Mouse (Mus musculus): ENCODE results near the gene Nhsl1. TPM values are rescaled to one million over a fixed set of nuclear protein-coding genes. Genes with fewer than 3 reads are reported as not detected.

Nhsl1 gene
- total RNA-seq, 2 experiments from 2014 or later, result 2.9 to 3.1 TPM

- no peak for DNase-seq (ENCODE audit: low spot score in 2 of 2)
Observed at GRCm38 (mm10) chr10:18394270-18394669, 75.5 kb downstream of the Nhsl1 start.

DNA sequence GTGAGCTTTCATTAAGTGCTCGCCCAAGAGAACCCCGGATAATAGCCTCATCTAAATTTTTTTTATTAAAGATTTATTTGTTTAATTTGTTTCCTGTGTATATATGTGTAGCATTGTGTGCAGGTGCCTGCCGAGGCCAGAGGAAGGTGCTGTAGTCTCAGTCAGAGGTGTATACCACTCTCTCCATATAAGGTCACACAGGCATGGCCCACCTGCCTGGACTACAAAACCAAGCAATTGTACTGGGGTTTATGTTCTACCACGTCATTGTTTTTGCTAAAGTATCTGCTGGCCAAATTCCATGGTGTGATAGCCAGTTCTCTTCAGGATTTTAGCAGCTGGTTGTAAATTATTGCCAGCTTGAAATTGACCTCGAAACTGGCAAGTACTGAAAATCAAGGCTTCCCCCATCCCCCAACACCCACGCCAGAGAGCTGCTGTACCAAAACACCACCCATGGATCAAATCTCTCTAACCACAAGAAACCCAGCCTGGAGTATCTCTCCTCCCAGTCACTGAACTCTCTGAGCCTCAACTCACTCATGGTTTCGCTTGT lies 81.4 kb downstream of the Nhsl1 start:
- no peak for DNase-seq (ENCODE audit: low spot score in 2 of 2)

DNA sequence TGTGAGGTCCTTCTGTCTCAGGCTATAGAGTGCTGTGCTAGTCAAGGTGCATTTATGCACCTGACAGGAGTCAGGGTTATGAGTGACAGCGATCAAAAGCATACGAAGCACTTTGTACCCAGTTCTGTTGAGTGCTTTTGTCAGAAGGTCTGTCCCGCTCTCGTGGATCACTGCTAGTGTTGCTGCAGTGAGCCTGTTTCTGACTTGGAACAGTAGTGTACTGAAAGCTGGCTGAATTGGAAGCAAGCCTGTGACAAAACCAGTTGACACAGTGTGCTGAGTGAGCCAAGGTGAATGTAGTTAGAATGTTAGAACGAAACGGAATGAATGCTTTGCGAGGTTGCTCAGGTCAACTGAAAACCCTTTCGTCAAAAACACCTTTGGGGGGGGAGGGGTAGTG lies 82.2 kb downstream of the Nhsl1 start:
- DNase-seq (ENCODE audit: low spot score in 2 of 2), result no peak

GRCm38 (mm10) chr10:18403992-18404391 lies 85.2 kb downstream of the Nhsl1 start:
- no peak for DNase-seq (ENCODE audit: low spot score in 2 of 2)

DNA sequence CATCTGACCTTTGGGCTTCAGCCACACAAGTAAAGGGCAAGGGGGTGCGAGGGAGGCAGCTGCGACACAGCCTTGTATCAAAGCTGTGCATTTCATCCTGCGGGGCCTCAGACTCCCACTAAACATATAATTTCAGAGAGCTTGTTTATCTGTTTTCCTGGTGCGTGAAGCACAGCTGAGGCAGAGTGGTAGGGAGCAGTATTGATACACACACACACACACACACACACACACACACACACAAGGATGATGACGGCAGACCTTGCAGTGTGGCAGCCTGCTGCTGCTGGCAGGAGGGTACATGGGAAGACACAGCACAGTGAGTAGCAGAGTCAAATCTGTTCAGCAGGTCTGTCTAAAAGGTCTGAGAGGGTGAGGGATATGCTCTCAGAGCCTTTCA lies 85.9 kb downstream of the Nhsl1 start:
- no peak for DNase-seq (ENCODE audit: low spot score in 2 of 2)

DNA sequence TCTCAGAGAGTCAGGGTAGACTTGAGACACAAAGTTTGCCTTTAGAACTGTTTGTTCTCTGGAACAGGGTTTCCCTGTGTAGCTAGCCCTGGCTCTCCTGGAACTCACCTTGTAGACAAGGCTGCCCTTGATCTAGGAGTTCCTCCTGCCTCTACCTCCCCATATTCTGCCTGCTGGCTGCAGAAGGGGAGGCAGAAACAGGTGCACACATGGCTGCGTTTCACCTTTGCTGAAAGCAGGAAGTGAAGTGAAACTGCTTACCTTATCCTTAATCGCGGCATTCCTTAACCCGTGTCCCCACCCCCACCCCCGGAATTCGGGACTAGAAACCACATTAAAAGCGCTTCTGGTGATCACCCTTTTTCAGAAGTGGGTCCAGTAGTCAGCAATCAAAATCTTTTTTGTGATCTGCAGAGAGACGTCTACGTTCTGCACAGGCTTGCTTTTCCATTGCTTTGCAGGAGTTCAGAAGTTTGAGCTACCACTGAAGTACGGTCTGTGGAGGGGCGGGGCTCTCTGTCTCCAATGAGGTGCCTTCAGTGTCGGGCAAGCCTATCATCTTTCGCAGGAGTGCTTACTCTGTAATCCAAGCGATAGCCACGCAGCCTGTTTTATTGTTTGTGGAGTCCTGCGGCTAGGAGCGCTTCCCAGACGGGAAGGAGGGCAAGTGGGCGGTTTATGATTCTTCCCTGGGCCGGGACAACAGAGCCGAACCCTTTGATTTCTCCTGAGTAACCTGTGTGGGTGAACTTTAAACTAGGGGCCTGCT lies 88.5 kb downstream of the Nhsl1 start:
- DNase-seq (ENCODE audit: low spot score in 2 of 2), result peak; percentile 43 to 57

- no peak for DNase-seq (ENCODE audit: low spot score in 2 of 2)
Observed at GRCm38 (mm10) chr10:18408128-18408527, 89.3 kb downstream of the Nhsl1 start.

DNA sequence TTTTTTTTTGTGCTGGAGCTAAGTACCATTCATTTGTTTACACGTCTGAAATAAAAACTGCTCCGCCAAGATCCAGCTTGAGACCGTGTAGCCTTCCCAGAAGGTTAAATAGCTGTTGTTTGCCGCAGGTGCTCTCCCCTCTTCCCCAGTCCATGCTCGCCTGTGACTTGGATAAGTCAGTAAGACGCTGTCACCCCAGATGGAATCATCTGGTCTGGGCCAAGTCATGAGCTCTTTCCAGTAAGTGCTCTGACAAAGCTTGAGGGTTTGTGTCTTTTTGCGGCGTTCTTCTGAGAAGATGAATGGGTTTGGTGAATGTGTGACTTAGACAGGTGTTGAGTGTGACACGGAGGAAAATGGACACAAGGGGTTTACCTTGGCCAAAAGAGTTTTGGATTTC lies 89.8 kb downstream of the Nhsl1 start:
- no peak for DNase-seq (ENCODE audit: low spot score in 2 of 2)

GRCm38 (mm10) chr10:18409068-18409467 lies 90.3 kb downstream of the Nhsl1 start:
- no peak for DNase-seq (ENCODE audit: low spot score in 2 of 2)

DNA sequence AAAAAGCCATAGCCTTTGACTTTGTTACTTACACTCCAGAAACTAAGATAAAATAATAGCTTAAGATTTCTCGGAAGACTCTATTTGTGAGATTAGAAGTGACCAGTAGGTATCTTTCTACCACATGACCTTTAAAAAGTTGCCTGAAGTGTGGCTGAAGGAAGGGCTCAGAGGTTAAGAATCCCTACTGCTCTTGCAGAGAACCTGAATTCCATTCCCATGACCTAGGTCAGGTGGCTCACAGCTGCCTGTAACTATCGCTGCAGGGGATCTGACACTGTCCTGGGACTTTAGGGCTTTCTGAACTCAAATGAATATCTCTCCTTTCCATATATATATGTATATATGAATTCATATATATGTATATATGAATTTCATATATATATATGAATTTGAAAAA lies 92.5 kb downstream of the Nhsl1 start:
- no peak for DNase-seq (ENCODE audit: low spot score in 2 of 2)

- no peak for DNase-seq (ENCODE audit: low spot score in 2 of 2)
Observed at GRCm38 (mm10) chr10:18415946-18416345, 97.2 kb downstream of the Nhsl1 start.

DNA sequence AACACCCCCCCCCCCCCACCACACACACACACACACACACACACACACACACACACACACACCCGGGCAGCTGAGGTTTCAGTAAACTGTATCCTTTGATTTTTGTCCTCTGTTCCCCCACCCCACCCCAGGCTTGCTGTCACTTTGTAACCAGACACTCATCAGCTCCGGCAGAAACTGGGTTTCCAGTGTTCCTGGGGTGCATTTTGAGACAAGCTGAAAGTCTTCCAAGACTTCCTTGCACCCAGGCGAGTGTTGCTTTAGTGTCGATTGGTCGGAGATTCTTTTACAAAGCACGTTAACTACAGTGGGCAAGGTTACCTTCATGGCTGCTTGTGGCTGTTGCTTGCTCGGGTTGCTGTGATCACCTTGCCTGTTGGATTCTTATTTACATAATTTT lies 99.4 kb downstream of the Nhsl1 start:
- no peak for DNase-seq (ENCODE audit: low spot score in 2 of 2)

DNA sequence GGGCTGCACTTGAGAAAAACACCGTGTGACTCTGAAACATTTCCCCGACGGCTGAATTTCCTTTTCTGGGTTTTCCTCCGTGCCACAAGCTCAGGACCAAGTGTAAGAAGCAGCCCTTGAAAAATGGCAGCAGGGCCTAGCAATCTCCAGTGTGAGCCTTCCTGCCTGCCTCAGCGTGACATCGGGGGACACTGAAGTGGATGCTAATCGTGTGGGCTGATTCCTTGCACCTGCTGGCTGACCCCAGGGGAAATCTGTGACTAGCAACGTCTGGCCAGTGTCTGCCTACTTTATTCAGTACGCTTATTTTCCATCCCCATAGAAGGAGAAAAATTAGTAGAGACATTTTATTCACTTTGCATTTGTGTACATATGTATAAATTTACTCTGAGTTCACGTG lies 100.7 kb downstream of the Nhsl1 start:
- DNase-seq (ENCODE audit: low spot score in 2 of 2), result no peak

DNA sequence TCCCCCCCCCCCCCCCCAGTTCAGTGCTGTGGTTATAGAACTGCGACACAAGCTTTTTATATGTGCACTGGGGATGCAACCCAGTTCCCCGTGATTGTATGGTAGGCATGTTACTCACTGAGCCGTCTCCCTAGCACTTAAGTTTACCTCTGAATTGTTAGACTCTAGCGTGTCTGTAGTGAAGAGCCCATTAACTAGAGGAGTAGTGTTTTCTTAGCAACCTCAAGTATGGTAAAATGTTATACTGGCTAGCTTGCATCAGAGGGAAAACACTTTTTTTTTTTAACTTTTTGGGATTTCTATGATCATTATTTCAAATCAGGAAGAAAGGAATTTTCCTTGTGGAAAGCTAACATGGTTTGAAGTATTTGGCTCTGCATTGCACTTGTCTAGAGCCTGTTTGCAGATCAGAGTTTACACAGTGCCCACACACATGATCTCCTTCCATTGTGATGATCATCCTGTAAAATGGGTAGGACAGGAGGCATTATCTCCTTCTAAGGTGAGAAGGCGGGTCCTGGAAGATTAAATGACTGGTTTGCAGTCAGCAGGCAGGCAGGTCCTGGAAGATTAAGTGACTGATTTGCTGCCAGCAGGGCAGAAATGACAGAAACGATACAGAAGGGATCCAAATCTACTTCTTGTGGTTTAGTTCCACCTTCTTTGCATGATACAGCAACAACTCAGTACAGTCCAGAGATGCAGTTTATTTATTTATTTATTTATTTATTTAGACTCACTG lies 101.6 kb downstream of the Nhsl1 start:
- no peak for DNase-seq (ENCODE audit: low spot score in 2 of 2)

GRCm38 (mm10) chr10:18422968-18423367 lies 104.2 kb downstream of the Nhsl1 start:
- DNase-seq (ENCODE audit: low spot score in 2 of 2), result no peak

DNA sequence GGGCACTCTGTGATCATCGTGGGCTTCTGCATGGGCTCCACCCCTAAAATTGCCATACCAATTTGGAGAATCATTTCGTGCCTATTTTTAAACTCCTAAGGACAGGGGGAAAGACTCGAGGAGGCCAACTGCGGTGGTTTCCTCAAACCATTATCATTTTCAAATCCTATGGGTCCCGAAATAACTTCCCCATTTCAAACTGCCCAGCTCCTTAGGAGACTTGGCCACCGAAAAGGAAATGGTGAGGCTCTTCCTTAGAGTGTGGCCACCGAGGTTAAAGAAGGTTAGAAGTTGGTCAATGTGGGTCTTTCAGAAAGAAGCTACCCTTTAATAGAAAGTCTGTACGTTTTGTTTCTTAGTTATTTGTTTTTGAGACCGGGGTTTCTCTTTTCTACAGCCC lies 104.8 kb downstream of the Nhsl1 start:
- DNase-seq (ENCODE audit: low spot score in 2 of 2), result no peak

- DNase-seq (ENCODE audit: low spot score in 2 of 2), result no peak
Observed at GRCm38 (mm10) chr10:18427866-18428265, 109.1 kb downstream of the Nhsl1 start.

DNA sequence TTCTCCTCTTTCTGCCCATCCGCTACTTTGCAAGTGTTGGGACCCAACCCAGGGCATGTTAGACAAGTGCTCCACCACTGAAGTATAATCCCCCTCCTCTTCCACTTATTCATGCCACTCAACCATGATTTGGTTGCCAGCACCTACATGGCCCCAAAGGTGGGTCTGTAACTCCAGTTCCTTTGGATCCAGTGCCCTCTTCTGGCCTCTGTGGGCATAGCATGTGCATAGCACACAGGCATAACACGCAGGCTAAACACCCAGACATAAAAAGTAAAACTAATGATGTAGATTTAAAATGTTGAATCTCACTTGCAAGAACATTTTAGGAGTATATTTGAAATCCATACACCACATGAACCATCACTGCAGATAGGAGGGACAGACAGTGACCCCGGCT lies 110.7 kb downstream of the Nhsl1 start:
- no peak for DNase-seq (ENCODE audit: low spot score in 2 of 2)

GRCm38 (mm10) chr10:18430141-18430540 lies 111.4 kb downstream of the Nhsl1 start:
- DNase-seq (ENCODE audit: low spot score in 2 of 2), result no peak

- DNase-seq (ENCODE audit: low spot score in 2 of 2), result peak; percentile 36 to 49
Observed at GRCm38 (mm10) chr10:18430973-18431372, 112.2 kb downstream of the Nhsl1 start.

DNA sequence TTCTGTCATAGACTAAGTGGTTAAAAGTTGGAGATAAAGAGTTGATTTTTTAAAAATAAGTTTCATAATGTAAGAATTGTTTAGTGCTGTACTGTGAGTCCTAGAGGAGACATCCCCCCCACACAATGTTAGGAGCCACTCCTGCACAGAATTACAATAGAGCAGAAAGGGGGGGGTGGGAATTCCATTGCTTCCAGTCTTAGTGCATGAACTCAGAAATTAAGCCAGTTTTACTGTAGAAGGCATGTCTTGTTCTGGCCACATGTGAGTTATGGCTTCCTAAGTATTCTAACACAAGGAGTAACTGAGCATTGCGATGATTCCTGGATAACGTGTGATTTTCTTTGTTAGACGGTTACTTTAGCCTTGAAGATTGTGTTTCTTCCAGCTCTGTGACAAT lies 112.8 kb downstream of the Nhsl1 start:
- DNase-seq (ENCODE audit: low spot score in 2 of 2), result no peak

DNA sequence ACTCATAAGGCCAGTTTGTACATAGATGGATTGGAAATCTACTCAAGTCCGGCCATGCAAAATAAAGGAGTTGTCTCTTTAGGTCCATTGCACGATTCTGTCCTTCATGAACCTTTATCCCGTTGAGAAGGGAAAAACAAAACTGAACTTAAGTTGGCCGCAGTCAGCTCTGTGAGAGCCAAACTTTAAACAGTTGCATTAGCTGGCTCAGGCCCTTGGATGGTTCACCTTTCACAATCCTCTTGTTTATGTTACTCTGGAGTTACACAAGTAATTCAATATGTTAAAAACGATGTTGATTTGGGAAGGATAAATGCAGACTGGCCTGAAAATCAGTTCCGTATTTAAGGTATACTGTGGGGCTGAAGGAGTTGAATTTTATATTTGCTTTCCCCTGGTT lies 116.7 kb downstream of the Nhsl1 start:
- no peak for DNase-seq (ENCODE audit: low spot score in 2 of 2)
